Mouse (Mus musculus): ENCODE measurements around the gene Gm10197. TPM values are rescaled to one million over a fixed set of nuclear protein-coding genes. Genes with fewer than 3 reads are reported as not detected.
A peak's percentile ranks its signal among the peaks of the same experiment; 100 is the strongest.

Gm10197 gene
- polyA plus RNA-seq, 1 experiment from 2014 or later: 4.8 TPM

DNA sequence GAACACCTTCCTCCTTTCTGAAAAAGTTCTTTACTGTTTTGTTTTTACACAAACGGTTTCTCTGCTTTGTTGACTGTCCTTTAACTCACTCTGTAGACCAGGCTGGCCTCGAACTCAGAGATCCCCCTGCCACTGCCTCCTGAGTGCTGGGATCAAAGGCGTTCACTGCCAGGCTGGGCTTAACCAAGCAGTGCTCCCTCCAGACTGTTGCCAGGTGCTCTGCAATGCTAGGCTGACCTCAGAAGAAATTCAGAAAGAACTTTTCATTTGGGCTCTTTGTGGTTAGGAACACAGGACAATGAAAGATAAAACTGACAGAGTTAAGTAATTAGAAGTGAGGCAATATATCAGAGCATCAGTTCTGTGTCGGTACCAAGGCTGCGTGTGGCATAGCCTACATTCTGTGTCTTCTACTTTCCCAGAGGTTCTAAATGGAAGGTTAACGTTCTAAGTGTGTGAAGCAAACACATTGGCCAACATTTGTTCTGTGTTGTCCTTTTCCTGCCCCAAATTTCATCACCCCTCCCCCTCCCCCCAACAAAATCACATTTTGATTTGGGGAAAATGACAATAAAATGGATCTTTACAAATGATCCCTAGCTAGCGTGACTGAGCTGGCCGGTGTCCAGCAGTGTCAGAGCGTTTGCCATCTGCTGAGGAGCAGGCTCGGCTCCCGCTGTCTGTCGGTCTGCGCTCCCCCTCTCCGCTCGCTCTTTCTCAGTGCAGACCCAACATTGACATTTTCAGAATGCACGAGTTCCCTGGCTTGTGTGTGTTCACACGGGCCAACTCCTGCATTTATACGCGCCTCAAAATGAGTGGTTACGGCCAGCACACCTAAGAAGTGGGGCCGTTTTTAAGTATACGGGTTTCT, 12.2 kb downstream of the Gm10197 start:
- Histone ChIP-seq H3K9ac (0 out of 2 replicates have a peak overlapping the region, but pooled peaks have one; percentile 13), H3K4me3 (ENCODE audit: low read depth, low read length) (peak overlapping the region; percentile 12; the same call in 1 of the 2 replicates), H3K36me3 (ENCODE audit: insufficient read depth) (no peaks in the 10 kb centered on the region), H3K27me3 (ENCODE audit: insufficient read depth, low read length) (no peaks in the 10 kb centered on the region), H3K27ac (ENCODE audit: low read depth) (peak overlapping the region; percentile 13; the same call in 1 of the 2 replicates), H3K9me3 (ENCODE audit: low read depth, low read length) (no peaks in the 10 kb centered on the region), H3K4me1 (ENCODE audit: insufficient read depth) (peaks cover 17% of the 10 kb centered on the region), H3K4me2 (peak overlapping the region; percentile 53)
- peak; percentile 78 for DNase-seq
- WGBS: 41% methylated on average over 22 of the region's 22 CpGs
- ATAC-seq (ENCODE audit: insufficient read depth): 0 out of 2 replicates have a peak, but pooled peaks have one; percentile 12
- no peak for TF ChIP-seq CTCF (IDR thresholded peaks at IDR 0.05; ENCODE audit: low read depth)

DNA sequence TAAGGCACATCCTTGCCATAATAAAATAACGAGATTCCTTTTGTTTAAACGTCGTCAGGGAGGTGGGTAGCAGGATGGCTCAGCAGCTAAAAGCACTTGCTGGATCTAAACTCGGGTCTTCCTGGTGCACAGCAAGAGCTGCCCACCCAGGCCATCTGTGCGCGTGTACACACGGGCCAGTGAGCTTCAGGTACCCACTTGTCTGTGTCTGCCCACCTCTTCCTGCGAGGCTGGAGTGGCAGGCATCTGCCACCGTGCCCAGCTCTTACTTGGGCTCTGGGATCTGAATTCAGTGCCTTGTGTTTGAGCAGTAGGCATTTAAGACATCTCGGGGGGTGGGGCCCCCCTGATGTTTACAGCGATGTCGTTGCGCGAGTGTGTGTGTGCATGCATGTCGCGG, 16.5 kb downstream of the Gm10197 start:
- H3K27ac ChIP-seq (ENCODE audit: low read depth): no peak overlapping the region
- no peaks in the 10 kb centered on the region for H3K36me3 ChIP-seq (ENCODE audit: insufficient read depth)
- no peaks in the 10 kb centered on the region for H3K27me3 ChIP-seq (ENCODE audit: insufficient read depth, low read length)
- H3K4me2 ChIP-seq: no peak overlapping the region
- no peak overlapping the region for H3K4me3 ChIP-seq (ENCODE audit: low read depth, low read length)
- DNase-seq (no peak), ATAC-seq (ENCODE audit: insufficient read depth) (no peak)
- 86% methylated on average over 16 of the region's 16 CpGs for WGBS
- H3K4me1 ChIP-seq (ENCODE audit: insufficient read depth): peaks cover 10% of the 10 kb centered on the region
- TF ChIP-seq CTCF (IDR thresholded peaks at IDR 0.05; ENCODE audit: low read depth): no peak
- no peaks in the 10 kb centered on the region for H3K9me3 ChIP-seq (ENCODE audit: low read depth, low read length)
- no peak overlapping the region for H3K9ac ChIP-seq

DNA sequence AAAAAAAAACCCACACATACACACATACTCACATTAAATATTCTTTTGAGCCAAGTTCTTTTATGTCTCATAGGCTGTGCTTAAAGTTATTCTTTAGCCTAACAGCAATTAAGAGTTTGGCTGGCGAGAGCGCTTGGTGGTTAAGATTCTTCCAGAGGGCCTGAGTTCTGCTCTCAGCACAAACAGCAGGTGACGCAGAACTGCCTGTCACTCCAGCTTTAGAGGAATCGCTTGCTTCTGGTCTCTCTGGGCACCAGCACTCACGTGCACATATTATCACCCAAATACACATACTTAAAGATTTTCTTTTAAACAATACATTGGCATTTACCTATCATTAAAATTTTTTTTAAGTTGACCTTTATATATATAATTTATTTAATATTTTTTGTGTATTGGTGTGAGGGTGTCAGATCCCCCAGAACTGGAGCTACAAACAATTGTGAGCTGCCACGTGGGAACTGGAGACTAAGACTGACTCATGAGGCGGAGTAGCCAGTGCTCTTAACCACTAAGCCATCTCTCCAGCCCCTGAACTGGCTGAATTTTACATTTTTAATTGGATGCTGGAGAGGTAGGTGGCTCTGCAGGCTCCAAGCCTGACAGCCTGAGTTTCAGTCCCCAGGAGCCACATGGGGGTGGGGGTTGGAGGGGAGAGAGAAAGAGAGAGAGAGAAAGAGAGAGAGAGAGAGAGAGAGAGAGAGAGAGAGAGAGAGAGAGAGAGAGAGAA, 17.1 kb downstream of the Gm10197 start:
- no peaks in the 10 kb centered on the region for H3K9me3 ChIP-seq (ENCODE audit: low read depth, low read length)
- H3K4me3 ChIP-seq (ENCODE audit: low read depth, low read length): no peak overlapping the region
- ATAC-seq (ENCODE audit: insufficient read depth) (no peak), DNase-seq (no peak)
- H3K4me1 ChIP-seq (ENCODE audit: insufficient read depth): peaks cover 4% of the 10 kb centered on the region
- H3K27ac ChIP-seq (ENCODE audit: low read depth): no peak overlapping the region
- 74% methylated on average over 7 of the region's 7 CpGs for WGBS
- no peak for TF ChIP-seq CTCF (IDR thresholded peaks at IDR 0.05; ENCODE audit: low read depth)
- no peaks in the 10 kb centered on the region for H3K27me3 ChIP-seq (ENCODE audit: insufficient read depth, low read length)
- no peak overlapping the region for H3K4me2 ChIP-seq
- no peak overlapping the region for H3K9ac ChIP-seq
- no peaks in the 10 kb centered on the region for H3K36me3 ChIP-seq (ENCODE audit: insufficient read depth)

DNA sequence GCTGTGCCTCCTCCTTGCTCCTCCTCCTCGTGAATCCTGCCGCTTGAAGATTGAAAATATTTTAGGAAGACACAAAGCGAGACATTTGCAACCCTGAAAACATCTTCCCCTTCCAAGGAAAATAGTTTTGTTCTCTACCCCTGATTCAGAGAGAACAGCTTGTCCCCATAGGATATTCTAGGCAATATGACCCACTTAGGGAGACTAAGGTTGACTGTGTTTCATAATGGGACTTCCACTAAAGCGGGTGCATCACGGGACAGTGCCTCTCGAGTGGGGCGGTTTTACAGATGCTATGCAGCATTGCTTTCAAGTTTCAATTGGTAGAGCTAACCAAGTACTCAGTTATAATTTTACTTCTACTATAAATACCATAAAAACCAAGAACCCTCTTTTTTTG, 17.7 kb downstream of the Gm10197 start:
- H3K27ac ChIP-seq (ENCODE audit: low read depth): no peak overlapping the region
- H3K9ac ChIP-seq: no peak overlapping the region
- no peak for DNase-seq
- no peaks in the 10 kb centered on the region for H3K36me3 ChIP-seq (ENCODE audit: insufficient read depth)
- no peak for TF ChIP-seq CTCF (IDR thresholded peaks at IDR 0.05; ENCODE audit: low read depth)
- H3K4me1 ChIP-seq (ENCODE audit: insufficient read depth): no peaks in the 10 kb centered on the region
- no peak overlapping the region for H3K4me3 ChIP-seq (ENCODE audit: low read depth, low read length)
- ATAC-seq (ENCODE audit: insufficient read depth): no peak
- H3K9me3 ChIP-seq (ENCODE audit: low read depth, low read length): no peaks in the 10 kb centered on the region
- no peaks in the 10 kb centered on the region for H3K27me3 ChIP-seq (ENCODE audit: insufficient read depth, low read length)
- no peak overlapping the region for H3K4me2 ChIP-seq
- 88% methylated on average over 7 of the region's 7 CpGs for WGBS

DNA sequence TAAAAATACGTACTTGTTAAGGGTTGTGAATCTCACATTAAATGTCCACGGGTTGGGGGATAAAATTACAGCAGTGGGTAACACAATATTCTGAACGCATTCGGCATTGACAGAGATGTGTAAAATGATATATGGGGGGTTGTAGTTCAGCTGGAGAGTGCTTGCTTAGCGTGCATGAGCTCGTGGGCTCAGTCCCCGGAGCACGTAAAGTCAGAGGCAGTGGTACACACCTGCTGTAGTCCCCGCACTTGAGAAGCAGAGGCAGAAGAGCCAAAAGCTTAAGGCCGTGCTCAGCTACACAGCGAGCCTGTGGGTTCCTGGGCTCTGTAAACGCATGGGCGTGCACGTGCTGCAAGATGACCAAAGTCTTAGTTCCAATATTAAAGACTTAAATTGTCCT, 25.8 kb downstream of the Gm10197 start:
- ATAC-seq (ENCODE audit: insufficient read depth): no peak
- no peak for TF ChIP-seq CTCF (IDR thresholded peaks at IDR 0.05; ENCODE audit: low read depth)
- DNase-seq: no peak
- H3K4me3 ChIP-seq (ENCODE audit: low read depth, low read length): no peak overlapping the region
- H3K36me3 ChIP-seq (ENCODE audit: insufficient read depth): 0 out of 2 replicates have a peak, but pooled peaks cover 7% of the 10 kb centered on the region
- 67% methylated on average over 14 of the region's 14 CpGs for WGBS
- H3K4me1 ChIP-seq (ENCODE audit: insufficient read depth): no peaks in the 10 kb centered on the region
- no peaks in the 10 kb centered on the region for H3K9me3 ChIP-seq (ENCODE audit: low read depth, low read length)
- no peaks in the 10 kb centered on the region for H3K27me3 ChIP-seq (ENCODE audit: insufficient read depth, low read length)
- no peak overlapping the region for H3K27ac ChIP-seq (ENCODE audit: low read depth)
- H3K9ac ChIP-seq: no peak overlapping the region
- H3K4me2 ChIP-seq: no peak overlapping the region

DNA sequence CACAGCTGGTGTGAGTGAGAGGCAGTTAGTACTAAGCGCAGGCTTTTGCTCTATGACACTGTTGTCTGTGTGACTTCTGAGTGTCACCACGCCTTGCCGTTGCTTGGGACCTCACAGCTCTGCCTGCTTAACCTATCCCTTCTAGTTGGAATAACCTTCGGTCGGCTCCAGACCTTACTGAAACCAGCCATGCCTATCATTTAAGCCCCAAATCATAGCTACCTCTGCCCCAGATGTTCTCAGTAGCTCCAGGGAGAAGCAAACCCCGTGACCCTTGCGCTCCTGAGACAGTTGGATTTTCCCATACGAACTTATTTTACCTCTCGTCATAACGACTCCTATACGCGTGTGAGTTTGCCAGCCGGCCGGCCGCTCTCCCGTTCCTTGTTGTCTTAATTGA, 27.5 kb downstream of the Gm10197 start:
- no peak overlapping the region for H3K4me3 ChIP-seq (ENCODE audit: low read depth, low read length)

More for the DNA sequence above, 27.5 kb downstream of the Gm10197 start:
- H3K27ac ChIP-seq (ENCODE audit: low read depth): no peak overlapping the region
- no peak overlapping the region for H3K9ac ChIP-seq
- TF ChIP-seq CTCF (IDR thresholded peaks at IDR 0.05; ENCODE audit: low read depth): no peak
- H3K4me2 ChIP-seq: no peak overlapping the region
- DNase-seq (no peak), ATAC-seq (ENCODE audit: insufficient read depth) (no peak)
- H3K27me3 ChIP-seq (ENCODE audit: insufficient read depth, low read length): no peaks in the 10 kb centered on the region
- no peaks in the 10 kb centered on the region for H3K9me3 ChIP-seq (ENCODE audit: low read depth, low read length)
- WGBS: 74% methylated on average over 16 of the region's 16 CpGs
- no peaks in the 10 kb centered on the region for H3K4me1 ChIP-seq (ENCODE audit: insufficient read depth)
- 0 out of 2 replicates have a peak, but pooled peaks cover 7% of the 10 kb centered on the region for H3K36me3 ChIP-seq (ENCODE audit: insufficient read depth)

Data from lung, embryonic 14.5 days (tissue).